Mouse (Mus musculus) lung, adult 18-20 months (tissue): ENCODE data around the gene Mtx2.

ENCODE experiments used
- DNase-seq, 2 experiments: peaks; one replicate each; pipeline ENCODE4 v3.0.0; 2022; ENCODE audit warnings: mixed read lengths in 2 of 2

Mtx2 gene

DNA sequence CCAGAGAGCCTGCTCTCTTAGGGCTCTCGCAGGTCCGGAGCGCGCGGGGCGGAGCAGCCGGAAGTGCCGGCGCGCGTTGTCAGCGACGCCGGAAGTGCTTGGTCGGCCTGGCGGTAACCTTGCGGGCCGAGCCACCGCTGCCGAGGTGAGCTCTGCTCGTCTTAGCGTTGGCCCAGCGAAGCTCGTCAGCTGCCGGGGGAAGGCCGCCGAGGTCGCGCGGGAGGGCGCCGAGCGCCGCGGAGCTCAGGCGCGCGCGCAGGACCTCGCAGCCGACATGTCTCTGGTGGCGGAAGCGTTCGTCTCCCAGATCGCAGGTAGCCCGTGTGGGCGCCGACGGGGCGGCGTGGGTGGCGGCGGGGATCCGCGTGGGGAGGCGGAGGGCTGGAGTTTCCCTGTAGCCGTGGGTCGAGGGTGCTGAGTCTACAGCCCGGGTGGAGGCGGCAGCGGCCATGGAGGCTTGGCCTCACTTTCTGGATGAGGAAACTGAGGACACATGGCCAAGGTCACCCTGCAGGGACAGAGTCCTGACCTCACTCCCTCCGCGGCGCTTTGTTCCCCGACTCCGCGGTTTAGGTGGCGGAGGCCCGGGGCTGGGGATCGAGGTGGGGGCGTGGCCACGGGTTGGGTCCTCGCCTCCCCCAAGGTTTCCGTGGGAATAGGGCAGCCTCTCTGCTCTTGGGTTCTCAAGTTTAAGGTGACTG lies at the start of gene Mtx2:
Gene Mtx2, plus strand, starts transcription at position 74 of the 701 bp plus-strand sequence.
- peak; percentile 71 to 79 for DNase-seq

DNA sequence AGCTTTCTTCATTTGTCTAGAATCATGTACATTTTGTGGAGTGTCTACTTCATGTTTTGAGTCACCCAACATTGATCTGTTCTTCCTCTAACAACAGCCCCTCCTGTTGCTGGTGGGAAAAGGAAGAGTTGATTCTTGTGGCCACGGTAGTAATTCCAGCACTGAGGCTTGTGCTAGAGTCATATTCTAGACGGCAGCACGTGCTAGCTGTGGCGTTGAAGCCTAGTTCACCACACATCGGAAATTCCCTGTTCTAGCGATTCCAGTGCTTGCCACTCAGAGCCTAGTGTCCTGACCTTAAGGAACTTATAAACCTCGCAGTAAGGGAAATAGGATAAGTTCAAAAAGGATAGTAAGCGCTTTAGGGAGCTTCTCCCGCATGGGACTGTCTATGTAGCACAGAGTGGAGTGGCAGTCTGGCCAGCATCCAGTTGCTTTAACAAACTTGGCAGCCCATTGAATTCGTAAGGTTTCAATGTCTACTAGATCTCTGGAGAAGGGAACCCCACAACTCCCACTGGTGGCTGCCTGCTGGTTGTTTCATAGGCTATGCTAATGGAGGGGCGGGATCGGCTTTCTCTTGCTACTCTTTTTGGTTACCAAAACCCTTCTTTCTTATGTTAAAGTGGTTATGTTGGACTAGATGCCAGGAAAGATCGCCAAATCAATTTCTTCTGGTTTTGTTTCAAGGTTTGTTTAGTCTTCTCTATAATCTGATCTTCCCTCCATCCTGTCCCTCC lies 47.9 kb upstream of the Mtx2 start:
- DNase-seq: no peak

DNA sequence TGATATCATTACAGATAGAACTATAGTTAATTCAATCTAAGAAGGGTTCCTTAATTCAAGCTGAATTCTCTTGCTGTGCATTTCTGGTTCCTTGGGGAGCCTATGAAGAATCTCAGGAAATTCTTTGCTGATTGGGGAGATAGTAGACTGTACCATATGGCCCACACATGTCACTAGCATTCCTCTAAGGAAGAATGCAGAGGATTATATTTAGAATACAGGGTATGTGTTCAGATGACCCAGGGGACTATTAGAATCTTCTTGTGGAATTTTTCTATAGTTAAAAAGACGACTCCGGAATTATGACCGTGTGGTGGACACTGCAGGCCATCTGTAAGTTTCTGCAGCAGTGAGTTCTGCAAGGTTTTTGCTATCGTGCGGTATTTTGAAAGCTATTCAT lies 44.2 kb upstream of the Mtx2 start:
- DNase-seq: no peak

DNA sequence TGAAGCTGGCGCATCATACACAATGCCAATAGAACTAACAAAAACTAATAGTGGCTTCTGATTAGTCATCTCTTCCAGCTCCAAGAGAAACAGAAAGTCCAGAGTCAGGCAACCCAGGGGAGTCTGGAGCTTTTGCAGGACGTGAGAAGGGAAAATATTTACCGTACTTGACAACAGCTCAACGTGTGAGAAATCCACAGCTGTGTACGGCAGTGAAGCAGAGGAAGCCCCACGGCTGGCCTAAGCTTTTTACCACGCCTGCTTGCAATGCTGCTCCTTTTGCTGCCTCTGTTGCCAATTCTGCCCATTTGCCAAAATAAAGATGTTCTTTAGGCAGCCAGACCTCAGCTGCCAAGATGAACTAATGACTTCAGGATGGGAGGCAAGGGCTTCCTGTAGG lies 30.1 kb upstream of the Mtx2 start:
- no peak for DNase-seq

DNA sequence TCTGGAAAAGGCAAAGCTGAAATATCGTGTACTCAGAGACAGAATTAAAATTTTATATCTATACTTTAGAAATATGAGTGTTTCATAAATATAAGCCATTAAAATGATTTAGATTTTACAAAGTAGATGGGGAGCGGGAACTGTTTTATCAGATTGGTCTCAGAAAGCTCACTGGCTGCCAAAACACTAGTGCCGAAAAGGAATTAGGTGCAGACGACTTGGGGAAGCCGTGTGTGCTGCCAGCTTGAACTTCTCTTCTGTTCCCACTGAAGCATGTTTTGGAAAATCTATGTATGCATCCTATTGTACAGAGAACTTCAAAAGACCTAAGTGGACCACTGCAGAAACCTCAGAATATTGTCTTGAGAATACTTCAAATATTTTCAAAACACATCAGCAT lies 17.2 kb upstream of the Mtx2 start:
- DNase-seq: no peak

DNA sequence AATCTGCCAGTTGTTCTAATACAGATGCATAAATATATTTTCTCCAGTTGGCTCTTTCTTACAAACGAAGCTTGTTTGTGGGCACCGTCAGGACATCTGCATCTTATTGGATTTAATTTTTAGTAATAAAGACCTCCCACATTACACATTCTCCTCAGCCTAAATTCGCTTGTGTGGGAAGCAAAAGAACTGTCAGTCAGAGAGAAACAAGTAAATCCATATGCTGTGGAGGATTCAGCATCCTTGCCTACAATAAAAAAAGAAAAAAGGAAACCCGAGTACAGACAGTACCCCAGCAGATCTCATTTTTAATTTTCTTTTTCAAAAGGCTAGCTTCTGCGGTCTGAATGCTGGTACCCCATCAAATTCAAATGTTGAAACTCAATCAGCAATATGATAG lies 2.9 kb upstream of the Mtx2 start:
- DNase-seq: no peak

DNA sequence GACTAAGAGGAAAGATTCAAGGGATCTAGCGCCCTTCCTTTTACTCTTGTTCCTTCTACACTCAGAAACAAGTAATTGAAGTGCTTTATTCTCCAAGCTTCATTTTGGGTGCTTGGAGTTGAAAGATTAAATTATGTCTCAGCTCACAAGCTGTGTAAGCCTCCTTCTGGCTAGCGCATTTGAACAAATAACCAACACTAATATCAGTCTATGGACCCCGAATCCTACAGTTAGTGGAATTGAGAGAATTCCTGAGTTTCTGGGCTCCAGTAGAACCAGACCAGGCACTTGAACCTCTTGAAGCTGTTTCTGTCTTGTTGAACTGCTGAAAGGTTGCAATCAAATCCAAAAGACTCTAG lies 253 bp upstream of the Mtx2 start:
- DNase-seq: no peak

DNA sequence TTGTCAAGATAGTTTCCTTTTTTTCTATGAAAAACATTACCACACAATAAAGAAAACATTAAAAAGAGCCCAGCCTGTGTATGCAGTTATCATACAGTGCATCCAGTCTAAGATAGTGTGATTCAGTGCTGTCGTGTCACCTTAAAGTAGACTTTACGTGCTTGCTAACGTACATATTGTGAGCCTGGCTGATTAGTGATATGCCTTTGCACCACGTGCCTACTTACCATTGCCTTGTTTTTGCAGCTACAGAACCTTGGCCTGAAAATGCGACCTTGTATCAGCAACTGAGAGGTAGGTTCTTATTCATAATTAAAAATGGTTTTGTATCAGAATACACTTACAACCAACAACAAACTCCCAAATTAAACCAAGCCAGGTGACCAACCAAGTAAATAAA lies 21.4 kb downstream of the Mtx2 start:
- DNase-seq: no peak

DNA sequence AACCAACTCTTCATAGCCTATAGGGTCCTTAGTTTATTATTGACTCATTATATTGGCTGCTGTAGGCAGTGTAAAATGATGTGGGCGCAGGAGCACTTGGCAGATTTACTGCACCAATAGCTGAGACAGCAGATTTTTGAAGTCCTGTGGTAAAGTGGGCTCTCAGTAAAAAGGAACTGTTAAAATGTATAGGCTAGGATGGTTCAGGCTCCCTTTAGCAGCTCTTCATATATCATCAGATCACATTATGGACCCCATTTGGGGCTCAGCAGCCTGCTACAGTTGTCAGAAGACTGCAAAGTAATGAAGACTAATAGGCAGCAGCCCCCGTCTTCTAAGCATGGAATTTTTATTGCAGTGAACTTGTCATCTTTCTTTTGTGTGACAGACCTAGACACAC lies 21.9 kb downstream of the Mtx2 start:
- no peak for DNase-seq

DNA sequence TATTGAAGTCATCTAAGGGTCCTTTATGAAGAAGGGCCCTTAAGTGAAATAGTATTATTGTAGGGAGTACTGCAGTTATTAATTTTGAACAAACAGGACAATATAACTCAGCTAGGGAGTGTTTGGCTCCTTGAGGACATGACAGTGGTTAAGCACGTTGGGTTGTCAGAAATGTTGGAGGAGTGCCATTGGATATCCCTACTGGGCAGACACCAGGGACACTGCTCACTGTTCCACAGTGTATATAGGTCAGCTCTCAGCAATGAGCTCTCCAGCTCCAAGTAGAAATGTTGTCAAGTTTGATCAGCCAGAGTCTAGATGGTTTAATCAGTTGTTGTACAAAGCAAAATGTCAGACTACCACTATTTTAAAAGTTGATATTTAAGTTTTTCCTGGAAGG lies 24.4 kb downstream of the Mtx2 start:
- DNase-seq: no peak

DNA sequence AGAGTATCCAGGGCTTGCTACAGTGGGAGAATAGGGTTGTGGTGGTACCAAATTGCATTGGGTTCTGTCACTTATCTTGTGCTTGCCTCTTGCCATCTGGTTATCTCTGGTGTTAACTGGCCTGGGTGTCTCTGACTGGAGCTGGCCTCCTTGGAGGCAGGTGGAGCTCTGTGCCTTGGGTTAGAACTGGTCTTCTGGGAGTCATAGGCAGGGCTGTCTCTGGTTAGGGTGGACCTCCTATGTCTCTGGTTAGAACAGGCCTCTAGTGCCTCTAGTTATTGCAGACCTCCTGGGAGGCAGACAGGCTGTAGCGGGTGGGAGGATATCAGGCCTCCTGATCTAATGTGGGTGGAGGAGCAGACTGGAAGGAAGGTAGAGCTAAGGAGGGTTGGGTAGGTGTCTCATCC lies 36.5 kb downstream of the Mtx2 start:
- no peak for DNase-seq

DNA sequence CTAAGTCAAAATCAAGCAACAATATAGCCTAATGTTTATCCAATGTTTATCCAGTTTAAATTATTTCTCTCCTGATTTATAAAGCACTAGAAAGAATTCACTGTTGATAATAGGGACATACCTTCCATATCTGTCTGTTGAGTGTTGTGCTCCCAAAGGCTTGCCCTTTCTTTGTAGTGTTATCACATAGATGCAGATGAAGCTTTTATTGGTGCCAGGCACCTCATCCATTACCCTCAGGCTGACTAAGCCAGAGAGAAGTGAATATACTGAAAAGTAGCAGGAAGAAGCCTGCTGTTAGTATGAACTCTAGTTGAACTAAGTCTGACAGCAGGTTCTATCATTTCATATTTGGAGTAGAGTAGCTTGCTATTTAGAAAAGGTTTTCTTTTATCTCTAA lies 39.8 kb downstream of the Mtx2 start:
- no peak for DNase-seq

DNA sequence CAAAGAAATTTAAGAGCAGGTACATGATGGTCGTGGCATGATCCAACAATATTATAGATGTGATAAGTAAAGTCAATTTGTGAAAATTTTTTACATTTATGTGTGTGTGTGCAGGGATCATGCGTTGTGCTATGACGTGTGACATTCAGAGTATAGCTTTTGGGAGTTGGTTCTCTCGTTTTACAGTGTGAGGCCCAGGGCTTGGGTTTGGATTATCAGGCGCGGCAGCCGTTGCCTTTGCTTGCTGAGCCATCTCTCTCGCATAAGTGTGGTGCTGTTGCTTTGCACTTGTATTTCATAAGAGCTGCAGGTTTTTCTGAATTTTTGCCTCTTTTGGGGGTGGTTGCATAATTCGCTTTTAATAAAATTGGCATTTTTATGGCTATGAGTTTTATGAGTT lies 48.4 kb downstream of the Mtx2 start:
- DNase-seq: no peak

DNA sequence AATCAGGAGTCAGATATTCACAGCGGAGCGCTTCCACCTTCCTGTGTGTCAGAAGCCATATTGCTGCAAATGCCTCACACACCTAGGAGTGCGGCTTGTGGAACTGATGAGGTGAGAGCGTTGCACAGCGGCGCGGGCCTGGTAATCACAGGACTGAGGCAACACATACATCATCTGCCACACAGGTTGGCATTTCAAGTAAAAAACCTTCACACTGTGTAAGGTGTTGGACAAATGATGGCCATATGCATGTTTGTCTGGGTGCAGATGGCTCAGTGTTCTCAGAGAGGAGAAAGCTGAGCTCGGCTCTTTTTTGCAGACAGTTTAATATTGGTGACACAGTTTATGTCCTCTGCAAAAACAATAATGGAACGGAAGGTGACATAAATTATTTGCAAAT lies 58.8 kb downstream of the Mtx2 start:
- DNase-seq: no peak

DNA sequence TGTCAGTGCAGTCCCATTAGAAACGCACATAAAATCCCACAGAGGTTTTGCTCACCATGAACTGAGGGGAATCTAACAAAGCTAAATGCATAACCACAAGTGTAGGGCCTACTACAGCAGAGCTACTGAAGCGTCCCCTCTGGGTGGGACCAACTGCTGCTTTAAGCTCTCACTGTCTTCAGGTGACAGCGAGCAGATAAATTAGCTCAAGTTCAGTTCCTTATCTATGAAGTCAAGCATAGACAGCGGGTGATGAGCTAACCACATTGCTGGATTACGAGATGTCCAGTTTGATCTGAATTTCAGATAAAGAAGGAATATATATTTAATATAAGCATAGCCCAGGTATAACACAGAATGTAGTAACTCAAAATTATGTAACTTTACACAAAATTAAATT lies 66.3 kb downstream of the Mtx2 start:
- no peak for DNase-seq

DNA sequence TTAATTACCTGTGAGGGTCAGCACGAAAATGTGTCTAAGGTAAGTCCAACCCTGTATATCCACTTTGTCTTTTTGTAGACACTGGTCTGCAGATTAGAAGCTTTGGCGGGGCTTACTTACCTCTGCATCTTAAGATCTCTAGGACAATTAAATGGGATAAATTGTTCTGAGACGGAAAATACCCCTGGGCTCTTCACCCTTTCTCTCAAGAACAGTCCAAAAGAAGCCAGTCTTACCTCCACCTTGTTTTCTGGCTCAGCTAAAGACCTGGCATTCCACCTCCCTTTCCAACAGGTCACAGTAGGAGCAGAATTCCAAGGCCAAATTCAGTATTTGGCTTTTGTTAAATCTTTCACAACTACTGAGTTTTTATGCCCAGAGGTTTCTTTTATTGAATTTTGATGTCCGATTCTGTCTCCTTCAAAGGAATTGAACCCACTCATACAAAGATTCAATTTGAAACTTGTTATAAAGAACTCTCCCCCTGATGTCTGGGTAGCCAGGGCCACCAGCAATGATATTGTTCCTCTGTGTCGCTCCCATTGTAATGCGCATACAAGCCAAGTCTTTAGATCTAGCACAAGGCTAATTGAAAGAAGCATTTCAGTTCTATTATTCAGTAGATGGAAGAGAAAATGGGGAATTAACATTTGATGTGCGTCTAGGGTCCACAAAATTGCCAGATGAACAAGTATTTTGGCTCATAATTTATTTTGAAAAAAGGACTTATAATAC lies 67.4 kb downstream of the Mtx2 start:
- DNase-seq: no peak

DNA sequence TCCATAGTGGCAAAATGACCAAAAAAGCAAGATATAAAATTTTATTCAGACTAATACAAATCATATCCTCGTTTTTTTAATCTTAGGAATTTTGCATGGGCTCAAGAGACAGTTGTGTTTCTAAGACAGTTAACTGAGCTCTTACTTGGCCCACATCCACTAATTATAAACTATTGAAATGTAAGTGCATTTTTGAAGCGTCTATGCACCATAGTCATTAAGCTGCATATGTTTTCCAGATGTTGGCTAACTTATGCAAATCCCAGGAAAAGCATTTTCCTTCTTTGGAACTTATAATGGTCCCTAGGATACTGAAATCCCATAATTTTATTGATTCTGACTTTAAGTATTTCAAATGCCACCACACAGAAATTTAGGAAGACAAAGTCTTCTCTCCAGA lies 68.5 kb downstream of the Mtx2 start:
- DNase-seq: no peak

DNA sequence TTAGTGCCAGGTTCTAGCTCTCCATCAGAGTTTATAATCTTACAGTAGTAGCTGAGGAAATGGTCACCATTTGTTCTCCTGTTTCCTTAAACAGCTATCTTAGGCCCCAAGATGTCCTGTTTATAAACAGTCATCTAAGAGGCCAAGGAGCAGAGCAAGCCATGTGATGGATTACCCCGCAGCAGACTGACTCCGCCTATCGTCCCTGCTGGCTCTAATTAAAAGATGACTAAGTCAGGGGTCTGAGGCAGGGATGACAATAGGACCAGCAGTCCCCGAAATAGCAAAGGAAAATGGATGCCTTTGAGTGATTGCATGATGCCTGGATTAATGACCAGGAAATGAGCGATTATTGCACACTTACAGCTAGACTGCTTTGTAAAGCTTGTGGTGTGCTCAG lies 74.4 kb downstream of the Mtx2 start:
- peak; percentile 41 to 69 for DNase-seq

DNA sequence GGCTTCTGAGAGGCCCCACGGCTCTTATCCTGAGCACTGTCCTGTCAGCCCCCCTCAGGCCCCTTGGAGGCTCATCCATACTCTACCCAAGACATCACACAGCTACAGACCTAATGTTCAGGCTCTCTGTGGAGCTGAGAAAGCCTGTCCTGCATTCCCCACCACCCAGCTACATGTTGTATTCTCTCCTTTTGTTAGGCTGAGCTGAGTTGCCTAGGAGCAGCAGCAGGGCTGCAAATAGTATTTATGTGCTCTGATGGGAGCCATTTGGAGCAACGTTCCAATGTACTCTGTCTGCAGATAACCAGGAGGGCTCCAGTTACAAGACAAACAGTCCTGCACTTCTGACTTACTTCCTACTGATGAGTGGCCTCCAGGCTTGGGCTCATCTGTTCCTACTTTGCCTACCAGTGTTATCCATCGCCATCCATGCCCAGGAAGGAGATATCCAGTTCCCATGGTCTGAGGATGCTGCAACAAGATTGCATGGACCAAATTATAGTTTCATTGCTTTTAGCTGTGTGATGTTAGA lies 76.2 kb downstream of the Mtx2 start:
- no peak for DNase-seq

DNA sequence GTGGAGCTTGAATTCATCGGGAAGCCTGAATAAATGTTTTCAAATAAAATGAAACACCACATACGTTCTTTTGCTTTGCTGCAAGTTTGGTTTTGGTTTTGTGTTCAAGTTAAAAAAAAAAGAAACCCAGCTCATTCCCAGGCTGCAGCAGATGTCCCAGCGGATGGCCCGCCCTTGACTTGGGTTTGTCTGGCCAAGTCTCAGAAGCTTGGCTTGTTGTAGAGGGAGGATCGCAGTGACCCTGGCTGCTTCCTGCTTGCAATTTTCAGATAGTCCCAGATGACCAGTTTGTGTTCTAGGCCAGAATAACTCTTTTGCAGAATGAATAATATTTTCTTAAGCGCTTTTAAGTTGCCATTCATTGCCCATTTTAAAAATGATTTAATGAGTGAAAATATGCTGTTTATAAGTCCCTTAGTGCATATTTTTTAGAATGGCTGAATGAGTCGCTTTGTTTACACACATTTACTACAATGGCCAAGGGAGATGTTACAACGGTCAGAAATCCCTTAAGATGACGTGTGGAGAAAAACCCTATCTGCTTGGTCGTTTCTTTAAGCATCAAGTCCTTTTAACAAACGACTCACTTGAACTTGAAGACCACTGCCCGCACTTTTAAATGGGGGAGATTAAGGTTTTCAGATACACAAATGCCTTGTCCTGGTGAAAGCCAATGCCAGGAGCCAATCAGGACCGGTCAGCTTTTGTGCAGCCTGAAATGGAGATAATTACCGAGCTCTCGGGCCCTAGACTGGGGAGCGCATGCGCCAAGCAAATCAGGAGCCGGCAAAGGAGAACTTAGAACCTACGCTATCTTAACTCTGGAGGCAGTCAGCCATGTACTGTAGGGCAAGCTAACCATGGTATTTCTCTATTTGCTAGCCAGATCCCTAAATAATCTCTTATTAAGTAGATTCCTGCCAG lies 82.0 kb downstream of the Mtx2 start:
- peak; percentile 59 for DNase-seq

DNA sequence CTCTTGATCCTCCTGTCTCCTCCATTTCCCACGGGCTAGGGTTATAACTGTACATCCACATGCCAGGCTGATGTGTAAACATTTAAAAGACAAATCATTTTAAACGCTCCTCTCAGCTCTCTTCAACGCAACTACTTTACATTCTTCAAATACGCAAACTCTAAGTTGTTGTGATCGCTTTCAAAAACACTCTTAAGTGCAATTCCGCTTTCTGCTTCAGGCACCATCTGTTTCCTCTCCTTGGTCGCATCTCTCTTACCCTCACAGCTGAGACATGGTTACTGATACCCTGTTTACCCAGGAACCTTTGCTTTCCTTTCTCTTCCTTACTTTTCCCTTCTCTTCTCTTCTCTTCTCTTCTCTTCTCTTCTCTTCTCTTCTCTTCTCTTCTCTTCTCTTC lies 86.4 kb downstream of the Mtx2 start:
- no peak for DNase-seq

DNA sequence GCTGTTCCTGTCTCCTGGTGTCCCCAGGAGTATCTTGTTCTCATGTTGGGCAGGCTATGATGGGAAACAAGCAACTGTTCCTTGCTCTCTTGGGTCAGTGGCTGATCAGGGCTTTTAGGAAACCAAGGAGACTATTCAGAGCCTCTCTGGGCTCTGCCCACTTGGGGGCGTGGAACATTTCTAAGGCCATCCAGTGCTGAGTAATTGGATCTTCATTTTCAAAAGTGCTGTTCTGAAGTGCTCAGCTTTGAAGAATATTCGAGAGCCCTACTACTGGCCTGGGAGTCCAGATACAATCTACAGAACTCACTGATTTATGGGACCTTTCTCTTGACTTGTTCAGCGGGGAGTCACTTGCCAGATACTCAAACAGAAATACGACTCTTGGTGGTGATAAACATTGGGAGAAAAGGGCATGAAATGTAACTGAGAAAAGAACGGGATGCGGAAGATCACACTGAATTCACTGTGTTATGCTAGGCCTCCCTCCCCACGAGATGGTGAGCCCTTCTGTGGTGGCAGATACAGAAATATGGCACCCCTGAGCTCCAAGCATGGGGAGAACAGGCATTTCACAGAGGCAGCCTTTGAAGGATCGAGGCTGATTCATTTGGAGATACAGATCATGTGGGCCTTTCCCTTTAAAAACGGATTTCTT lies 92.4 kb downstream of the Mtx2 start:
- DNase-seq: no peak
